Mouse (Mus musculus) midbrain, embryonic 11.5 days (tissue): Measurements from ENCODE around the gene Asb17. TPM values are rescaled to one million over a fixed set of nuclear protein-coding genes. Genes with fewer than 3 reads are reported as not detected.

Source experiments
- ATAC-seq: fragments of 200-750 bp; cut with Nextera tagmentation; 2 replicates; pipeline ENCODE4 v1.8.0; 2017; ENCODE audit warnings: moderate TSS enrichment, moderate library complexity; ENCODE audit not compliant: low FRiP score
- DNase-seq: peaks from one replicate; pipeline ENCODE4 v3.0.0; 2015; ENCODE audit warnings: low spot score; ENCODE audit errors: missing footprints
- H3K27ac ChIP-seq: fragments of 300-500 bp; sonication (generic); 2 replicates; pipeline ENCODE4 v1.5.1; 2014; ENCODE audit warnings: low read depth, low read length
- H3K27me3 ChIP-seq: fragments of 300-500 bp; sonication (generic); 2 replicates; pipeline ENCODE4 v1.6.1; 2014; ENCODE audit warnings: mild to moderate bottlenecking, low read length, moderate library complexity, mixed read lengths; ENCODE audit not compliant: control insufficient read depth, insufficient read depth
- H3K36me3 ChIP-seq: fragments of 300-500 bp; sonication (generic); 2 replicates; pipeline ENCODE4 v1.6.1; 2014; ENCODE audit warnings: mild to moderate bottlenecking, low read length, moderate library complexity, mixed read lengths; ENCODE audit not compliant: control insufficient read depth, insufficient read depth
- H3K4me1 ChIP-seq: fragments of 300-500 bp; sonication (generic); 2 replicates; pipeline ENCODE4 v1.6.1; 2014; ENCODE audit warnings: low read length; ENCODE audit not compliant: control insufficient read depth, insufficient read depth
- H3K4me2 ChIP-seq: fragments of 300-500 bp; sonication (generic); 2 replicates; pipeline ENCODE4 v1.6.1; 2014; ENCODE audit warnings: mild to moderate bottlenecking, moderate library complexity
- H3K4me3 ChIP-seq: fragments of 300-500 bp; sonication (generic); 2 replicates; pipeline ENCODE4 v1.5.1; 2014; ENCODE audit warnings: low read depth, low read length
- H3K9ac ChIP-seq: fragments of 300-500 bp; sonication (generic); 2 replicates; pipeline ENCODE4 v1.6.1; 2014; ENCODE audit warnings: low read length
- H3K9me3 ChIP-seq: fragments of 300-500 bp; sonication (generic); 2 replicates; pipeline ENCODE4 v1.6.1; 2016; ENCODE audit warnings: low read length; ENCODE audit not compliant: control insufficient read depth
- WGBS: fragments of 180-500 bp; shearing (Covaris S2); extraction: QIAGEN DNeasy Blood & Tissue Kit; methylation state at CpG from one replicate; pipeline ENCODE4 v1.1.7; 2014; 5-methylcytosine and 5-hydroxymethylcytosine counted together
- polyA plus RNA-seq: library from polyadenylated mRNA; unstranded; fragments of >200 nt; fragmentation: Nextera tagmentation; extraction: Ambion mirVana; gene quantifications from 2 replicates; pipeline ENCODE4 v1.2.1, GENCODE M21; 2014

The Asb17 gene
- polyA plus RNA-seq, 1 experiment from 2014 or later = 0.44 TPM

DNA sequence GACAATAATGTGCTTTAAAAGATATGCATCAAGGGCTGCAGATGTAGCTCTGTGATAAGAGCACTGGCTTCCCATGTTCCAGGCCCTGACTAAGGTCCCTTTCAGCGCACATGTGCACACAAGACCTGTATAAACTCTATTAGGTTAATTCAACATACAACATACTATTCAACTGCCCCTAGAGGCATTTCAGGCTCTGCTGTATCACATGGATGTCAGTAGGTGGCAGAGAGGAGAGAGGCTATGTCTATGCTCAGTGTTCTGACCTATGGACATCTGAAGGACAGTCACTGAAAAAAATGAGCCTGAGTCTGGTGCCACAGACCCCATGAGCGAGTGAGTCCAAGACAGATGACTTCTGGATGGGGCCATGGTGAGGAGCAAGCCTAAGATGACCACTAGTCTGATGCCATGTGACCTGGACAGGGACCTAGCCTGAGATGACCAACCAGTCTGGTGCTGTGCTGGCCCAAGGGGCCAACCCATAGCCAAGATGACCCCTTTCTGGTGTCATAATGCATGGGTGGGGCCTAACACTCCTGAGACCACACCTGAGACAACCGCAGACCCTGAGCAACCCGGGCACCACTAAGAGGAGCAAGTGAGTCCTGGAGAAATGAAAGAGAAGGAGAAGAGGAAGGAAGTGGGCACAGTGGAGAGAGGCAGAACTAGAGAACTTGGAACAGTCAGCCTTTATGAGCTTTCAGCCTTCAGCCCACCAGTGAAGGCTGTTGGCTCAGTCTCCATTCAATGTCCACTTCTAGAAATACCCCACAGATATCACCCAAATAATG, 20.8 kb downstream of the Asb17 start:
- ATAC-seq (0 out of 2 replicates have a peak, but pooled peaks have one; percentile 44), DNase-seq (no peak)
- no peak overlapping the region for H3K27ac ChIP-seq
- H3K27me3 ChIP-seq = no peaks in the 10 kb centered on the region
- H3K9me3 ChIP-seq = no peaks in the 10 kb centered on the region
- H3K4me3 ChIP-seq = no peak overlapping the region
- H3K4me2 ChIP-seq = no peak overlapping the region
- H3K4me1 ChIP-seq = no peaks in the 10 kb centered on the region
- 81% methylated on average over 4 of the region's 4 CpGs for WGBS
- H3K36me3 ChIP-seq = no peaks in the 10 kb centered on the region
- H3K9ac ChIP-seq = no peak overlapping the region

DNA sequence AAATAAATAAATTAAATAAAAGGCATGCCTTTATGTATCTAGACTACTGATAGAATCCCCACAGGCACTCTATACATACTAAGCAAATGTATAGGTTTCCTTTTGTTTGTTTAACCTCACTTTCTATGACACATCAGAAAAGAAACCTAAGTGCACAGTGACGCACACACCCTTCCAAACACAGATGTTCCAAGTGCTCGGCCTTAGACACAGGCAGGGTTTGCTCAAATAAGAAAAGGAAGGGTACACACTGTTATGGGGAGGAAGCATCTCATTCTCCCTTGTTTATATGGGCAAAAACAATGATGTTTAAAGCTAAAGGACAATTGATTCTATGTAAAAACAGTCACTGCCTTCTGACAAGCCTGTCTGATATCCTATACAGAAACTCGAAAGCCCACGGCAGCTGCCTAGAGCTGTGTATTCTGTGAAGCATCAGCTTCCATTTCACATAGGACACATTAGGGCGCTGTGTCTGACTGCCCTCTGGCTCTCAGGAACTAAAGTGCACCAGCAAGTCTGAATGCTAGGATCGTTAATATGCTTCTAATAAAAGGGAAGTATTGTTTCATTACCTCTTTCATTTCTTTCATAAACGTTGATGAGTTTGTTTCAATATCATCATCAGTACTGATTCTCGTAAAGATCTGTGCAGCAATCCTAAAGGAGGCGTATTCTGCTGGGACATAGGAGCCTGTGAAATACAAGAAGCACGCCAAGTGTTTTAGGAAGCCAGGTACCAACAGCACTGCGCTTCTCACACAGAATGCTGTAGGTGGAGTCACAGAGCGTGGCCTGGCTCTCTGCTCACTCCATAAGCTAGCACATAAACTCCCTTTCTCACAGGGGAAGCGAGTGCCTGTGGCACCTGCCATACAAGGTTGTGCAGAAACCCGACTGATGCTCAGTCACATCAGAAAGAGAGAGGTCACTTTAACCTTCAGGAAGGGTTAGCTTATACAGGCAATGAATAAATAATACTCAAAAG, 23.4 kb downstream of the Asb17 start:
- no peaks in the 10 kb centered on the region for H3K27me3 ChIP-seq
- ATAC-seq (no peak), DNase-seq (no peak)
- no peaks in the 10 kb centered on the region for H3K4me1 ChIP-seq
- no peak overlapping the region for H3K27ac ChIP-seq
- 77% methylated on average over 14 of the region's 14 CpGs for WGBS
- no peaks in the 10 kb centered on the region for H3K36me3 ChIP-seq
- H3K9me3 ChIP-seq = no peaks in the 10 kb centered on the region
- no peak overlapping the region for H3K4me2 ChIP-seq
- no peak overlapping the region for H3K4me3 ChIP-seq
- no peak overlapping the region for H3K9ac ChIP-seq

DNA sequence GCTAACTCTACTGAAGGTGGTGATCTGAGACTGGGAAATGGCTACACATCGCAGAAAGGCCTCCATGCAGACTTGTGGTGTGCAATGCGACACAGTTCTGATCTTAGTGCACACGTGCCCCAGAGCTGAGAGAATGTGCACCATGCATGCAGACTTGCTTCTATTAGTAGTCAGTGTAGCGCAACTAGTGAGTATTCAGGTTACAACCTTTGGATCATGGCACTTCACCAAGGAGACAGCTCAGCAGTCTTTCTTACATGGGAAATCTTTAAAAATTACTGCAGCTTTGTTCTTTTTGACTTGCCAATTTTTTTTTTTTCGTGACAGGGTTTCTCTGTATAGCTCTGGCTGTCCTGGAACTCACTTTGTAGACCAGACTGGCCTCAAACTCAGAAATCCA, 27.4 kb downstream of the Asb17 start:
- 89% methylated on average over 5 of the region's 5 CpGs for WGBS
- ATAC-seq (no peak), DNase-seq (no peak)
- Histone ChIP-seq H3K9me3 (no peaks in the 10 kb centered on the region), H3K9ac (no peak overlapping the region), H3K36me3 (no peaks in the 10 kb centered on the region), H3K4me2 (no peak overlapping the region), H3K27me3 (no peaks in the 10 kb centered on the region), H3K4me1 (no peaks in the 10 kb centered on the region), H3K27ac (no peak overlapping the region), H3K4me3 (no peak overlapping the region)

DNA sequence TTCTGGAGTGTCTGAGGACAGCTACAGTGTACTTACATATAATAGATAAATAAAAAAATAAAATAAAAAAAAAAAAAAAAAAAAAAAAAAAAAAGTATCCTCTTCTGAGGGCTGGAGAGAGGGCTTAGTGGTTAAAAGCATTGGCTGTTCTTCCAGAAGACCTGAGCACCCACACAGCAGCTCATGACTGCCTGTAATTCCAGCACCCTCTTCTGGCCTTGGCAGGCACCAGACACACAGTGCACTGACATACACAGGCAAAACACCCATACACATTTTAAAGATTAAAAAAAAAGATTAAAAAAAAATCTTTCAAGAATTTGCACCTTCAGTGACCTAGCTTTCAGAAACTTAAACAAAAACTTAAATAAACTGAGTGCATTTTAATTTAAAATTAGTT, 42.3 kb downstream of the Asb17 start:
- Histone ChIP-seq H3K4me1 (no peaks in the 10 kb centered on the region), H3K36me3 (no peaks in the 10 kb centered on the region), H3K27ac (no peak overlapping the region), H3K4me3 (no peak overlapping the region), H3K4me2 (no peak overlapping the region), H3K9ac (no peak overlapping the region), H3K27me3 (no peaks in the 10 kb centered on the region), H3K9me3 (no peaks in the 10 kb centered on the region)
- no peak for DNase-seq
- no peak for ATAC-seq

DNA sequence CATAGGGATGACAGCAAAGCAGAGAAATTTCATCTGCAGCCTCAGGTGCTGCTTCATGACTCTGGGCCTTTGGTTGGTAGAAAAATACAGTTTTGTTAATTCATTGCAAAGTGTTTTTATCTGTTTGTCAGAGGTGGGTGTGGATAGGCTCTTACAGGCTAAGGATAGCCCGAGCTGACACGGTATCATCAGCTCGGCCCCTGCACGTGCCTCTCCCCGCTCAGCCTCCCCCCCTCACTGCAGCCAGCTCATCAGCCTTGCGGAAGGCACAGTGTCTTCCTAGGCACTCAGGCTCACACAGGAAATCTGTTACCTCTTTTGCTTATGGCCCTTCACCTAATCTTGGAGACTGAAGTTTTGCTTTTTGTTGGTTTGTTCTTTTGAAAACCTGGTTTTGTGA, 44.1 kb downstream of the Asb17 start:
- Histone ChIP-seq H3K9me3 (no peaks in the 10 kb centered on the region), H3K36me3 (no peaks in the 10 kb centered on the region), H3K27me3 (no peaks in the 10 kb centered on the region), H3K27ac (no peak overlapping the region), H3K9ac (no peak overlapping the region), H3K4me1 (no peaks in the 10 kb centered on the region), H3K4me3 (no peak overlapping the region), H3K4me2 (no peak overlapping the region)
- 90% methylated on average over 6 of the region's 6 CpGs for WGBS
- ATAC-seq (no peak), DNase-seq (no peak)

DNA sequence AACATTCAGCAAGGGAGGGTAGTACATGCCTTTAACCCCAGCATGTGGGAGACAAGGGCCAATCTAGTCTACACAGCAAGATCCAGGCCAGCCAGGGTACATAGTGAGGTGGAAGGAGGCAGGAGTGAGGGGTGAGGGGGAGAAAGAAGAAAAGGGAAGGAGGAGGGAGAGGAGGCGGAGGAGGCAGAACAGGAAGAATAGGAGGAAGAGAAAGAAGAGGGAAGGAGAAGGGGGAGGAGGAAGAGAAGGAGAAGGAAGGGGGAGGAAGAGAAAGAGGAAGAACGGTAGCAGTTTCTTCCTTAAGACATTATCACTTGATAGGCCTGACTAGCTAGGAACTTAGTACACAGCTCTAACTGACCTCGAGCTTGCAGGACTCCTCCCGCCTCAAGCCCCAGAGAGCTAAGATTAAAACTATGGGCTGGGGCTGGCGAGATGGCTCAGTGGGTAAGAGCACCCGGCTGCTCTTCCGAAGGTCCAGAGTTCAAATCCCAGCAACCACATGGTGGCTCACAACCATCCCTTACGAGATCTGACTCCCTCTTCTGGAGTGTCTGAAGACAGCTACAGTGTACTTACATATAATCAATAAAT, 45.3 kb downstream of the Asb17 start:
- no peak overlapping the region for H3K4me2 ChIP-seq

DNA sequence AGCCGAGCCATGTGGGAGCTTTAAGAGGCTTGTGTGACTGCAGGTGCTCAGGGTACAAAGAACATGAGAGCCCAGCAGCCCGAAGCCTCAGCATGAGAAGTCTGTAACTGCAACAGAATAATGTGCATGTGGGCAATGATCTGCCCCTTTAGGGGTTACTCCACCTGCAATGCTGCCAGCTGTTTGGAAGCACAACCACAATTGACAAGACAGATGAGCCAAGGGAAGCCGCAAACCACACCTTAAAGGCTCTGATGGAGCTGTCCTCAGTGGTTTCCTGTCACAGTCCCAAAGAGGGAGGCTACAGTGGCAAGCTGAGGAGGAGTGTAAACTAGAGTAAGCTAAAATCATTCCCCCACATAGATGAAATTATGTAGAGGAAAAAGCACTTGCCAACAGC, 51.4 kb downstream of the Asb17 start:
- WGBS = 93% methylated on average over 3 of the region's 3 CpGs
- Histone ChIP-seq H3K27me3 (no peaks in the 10 kb centered on the region), H3K4me2 (no peak overlapping the region), H3K4me3 (no peak overlapping the region), H3K4me1 (no peaks in the 10 kb centered on the region), H3K36me3 (no peaks in the 10 kb centered on the region), H3K9ac (no peak overlapping the region), H3K9me3 (no peaks in the 10 kb centered on the region), H3K27ac (no peak overlapping the region)
- ATAC-seq (no peak), DNase-seq (no peak)

More for the DNA sequence above, 45.3 kb downstream of the Asb17 start:
- DNase-seq (no peak), ATAC-seq (no peak)
- 76% methylated on average over 7 of the region's 8 CpGs for WGBS
- no peaks in the 10 kb centered on the region for H3K9me3 ChIP-seq
- H3K4me3 ChIP-seq = no peak overlapping the region
- H3K27me3 ChIP-seq = no peaks in the 10 kb centered on the region
- H3K9ac ChIP-seq = no peak overlapping the region
- no peaks in the 10 kb centered on the region for H3K4me1 ChIP-seq
- no peaks in the 10 kb centered on the region for H3K36me3 ChIP-seq
- no peak overlapping the region for H3K27ac ChIP-seq

DNA sequence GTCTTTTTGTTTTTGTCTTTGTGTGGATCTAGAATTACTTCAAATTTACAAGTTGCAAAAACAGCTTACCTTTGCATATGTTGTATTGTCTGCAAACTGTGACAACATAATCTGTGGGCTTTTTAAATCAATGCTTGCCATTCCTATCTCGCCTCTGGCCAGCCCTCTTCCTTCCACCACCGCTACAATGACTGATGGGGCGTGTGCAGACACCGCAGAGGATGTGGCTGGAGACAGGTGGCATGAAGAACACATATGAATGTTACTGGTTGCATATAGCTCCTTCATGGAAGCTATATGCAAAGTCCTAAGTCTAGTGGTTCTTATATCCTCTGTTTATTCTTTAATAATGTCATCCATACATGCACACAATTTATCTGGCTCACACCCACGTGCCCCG, 53.2 kb downstream of the Asb17 start:
- WGBS = 76% methylated on average over 6 of the region's 6 CpGs
- Histone ChIP-seq H3K27ac (no peak overlapping the region), H3K4me3 (no peak overlapping the region), H3K27me3 (no peaks in the 10 kb centered on the region), H3K4me2 (no peak overlapping the region), H3K4me1 (no peaks in the 10 kb centered on the region), H3K9me3 (no peaks in the 10 kb centered on the region), H3K9ac (no peak overlapping the region), H3K36me3 (no peaks in the 10 kb centered on the region)
- DNase-seq = no peak
- no peak for ATAC-seq

DNA sequence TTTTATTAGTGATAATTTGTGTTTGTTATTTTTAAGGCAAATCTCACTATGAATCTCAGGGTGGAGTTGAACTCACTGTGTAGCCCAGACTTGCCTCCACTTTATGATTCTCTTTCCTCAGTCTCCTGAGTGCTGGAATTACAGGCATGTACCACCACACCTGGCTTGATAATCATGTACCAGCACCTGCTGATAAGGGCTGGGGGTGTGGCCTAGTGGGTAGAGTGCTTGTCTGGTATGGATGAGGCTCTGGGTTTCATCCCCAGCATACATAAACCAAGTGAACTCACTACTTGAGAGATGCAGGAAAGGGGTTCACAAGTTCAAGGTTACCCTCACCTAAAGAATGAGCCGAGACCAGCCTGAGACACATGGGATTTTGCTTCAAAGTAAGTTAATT, 57.9 kb downstream of the Asb17 start:
- Histone ChIP-seq H3K27ac (no peak overlapping the region), H3K9ac (no peak overlapping the region), H3K27me3 (no peaks in the 10 kb centered on the region), H3K36me3 (peaks cover 19% of the 10 kb centered on the region), H3K4me3 (no peak overlapping the region), H3K4me1 (no peaks in the 10 kb centered on the region), H3K9me3 (no peaks in the 10 kb centered on the region), H3K4me2 (no peak overlapping the region)
- DNase-seq (no peak), ATAC-seq (no peak)
- WGBS = 86% methylated on average over 1 of the region's 1 CpGs
